Mouse (Mus musculus): ENCODE measurements around the gene Acp4. TPM values are rescaled to one million over a fixed set of nuclear protein-coding genes. Genes with fewer than 3 reads are reported as not detected.

The Acp4 gene
- polyA plus RNA-seq, 1 experiment from 2014 or later = not detected

GRCm38 (mm10) chr7:44272546-44272945 is 15.4 kb upstream of the Acp4 start:
- TF ChIP-seq EP300 (IDR thresholded peaks at IDR 0.05; ENCODE audit: low read depth) (no peak), CTCF (IDR thresholded peaks at IDR 0.05; ENCODE audit: low read depth) (no peak)
- Histone ChIP-seq H3K4me1 (ENCODE audit: insufficient read depth) (no peaks in the 10 kb centered on the region), H3K4me2 (ENCODE audit: low read depth, low read length) (no peak overlapping the region), H3K36me3 (replicated peaks; ENCODE audit: insufficient read depth, low read length) (no peaks in the 10 kb centered on the region), H3K27me3 (ENCODE audit: insufficient read depth, low read length) (peaks cover 3% of the 10 kb centered on the region; the same call in 1 of the 2 replicates), H3K9ac (replicated peaks) (no peak overlapping the region), H3K9me3 (ENCODE audit: low read length) (no peaks in the 10 kb centered on the region), H3K4me3 (ENCODE audit: low read depth, low read length) (no peak overlapping the region), H3K27ac (ENCODE audit: low read depth) (no peak overlapping the region)
- 81% methylated on average over 6 of the region's 7 CpGs for WGBS (ENCODE audit: insufficient replicate concordance)
- DNase-seq = no peak
- ATAC-seq = no peak

- Histone ChIP-seq H3K4me2 (ENCODE audit: low read depth, low read length) (no peak overlapping the region), H3K27me3 (ENCODE audit: insufficient read depth, low read length) (peaks cover 3% of the 10 kb centered on the region; the same call in 1 of the 2 replicates), H3K27ac (ENCODE audit: low read depth) (no peak overlapping the region), H3K9ac (replicated peaks) (no peak overlapping the region), H3K4me1 (ENCODE audit: insufficient read depth) (no peaks in the 10 kb centered on the region), H3K9me3 (ENCODE audit: low read length) (no peaks in the 10 kb centered on the region), H3K36me3 (replicated peaks; ENCODE audit: insufficient read depth, low read length) (no peaks in the 10 kb centered on the region), H3K4me3 (ENCODE audit: low read depth, low read length) (no peak overlapping the region)
- no peak for DNase-seq
- 45% methylated on average over 2 of the region's 2 CpGs for WGBS (ENCODE audit: insufficient replicate concordance)
- no peak for TF ChIP-seq CTCF (IDR thresholded peaks at IDR 0.05; ENCODE audit: low read depth)
- no peak for TF ChIP-seq EP300 (IDR thresholded peaks at IDR 0.05; ENCODE audit: low read depth)
- ATAC-seq = no peak
Measured at GRCm38 (mm10) chr7:44271309-44271708, 14.1 kb upstream of the Acp4 start.

GRCm38 (mm10) chr7:44269397-44269796 is 12.2 kb upstream of the Acp4 start:
- no peak overlapping the region for H3K4me3 ChIP-seq (ENCODE audit: low read depth, low read length)
- DNase-seq (no peak), ATAC-seq (no peak)
- H3K27me3 ChIP-seq (ENCODE audit: insufficient read depth, low read length) = peaks cover 3% of the 10 kb centered on the region; the same call in 1 of the 2 replicates
- H3K9ac ChIP-seq (replicated peaks) = no peak overlapping the region
- TF ChIP-seq CTCF (IDR thresholded peaks at IDR 0.05; ENCODE audit: low read depth) (no peak), EP300 (IDR thresholded peaks at IDR 0.05; ENCODE audit: low read depth) (no peak)
- H3K27ac ChIP-seq (ENCODE audit: low read depth) = no peak overlapping the region
- H3K4me1 ChIP-seq (ENCODE audit: insufficient read depth) = no peaks in the 10 kb centered on the region
- no peaks in the 10 kb centered on the region for H3K36me3 ChIP-seq (replicated peaks; ENCODE audit: insufficient read depth, low read length)
- H3K4me2 ChIP-seq (ENCODE audit: low read depth, low read length) = no peak overlapping the region
- 55% methylated on average over 2 of the region's 2 CpGs for WGBS (ENCODE audit: insufficient replicate concordance)
- H3K9me3 ChIP-seq (ENCODE audit: low read length) = no peaks in the 10 kb centered on the region

- no peak overlapping the region for H3K4me2 ChIP-seq (ENCODE audit: low read depth, low read length)
- H3K9me3 ChIP-seq (ENCODE audit: low read length) = no peaks in the 10 kb centered on the region
- DNase-seq (no peak), ATAC-seq (no peak)
- no peak overlapping the region for H3K4me3 ChIP-seq (ENCODE audit: low read depth, low read length)
- no peaks in the 10 kb centered on the region for H3K4me1 ChIP-seq (ENCODE audit: insufficient read depth)
- no peak overlapping the region for H3K27ac ChIP-seq (ENCODE audit: low read depth)
- H3K27me3 ChIP-seq (ENCODE audit: insufficient read depth, low read length) = peaks cover 4% of the 10 kb centered on the region; the same call in 1 of the 2 replicates
- 66% methylated on average over 11 of the region's 11 CpGs for WGBS (ENCODE audit: insufficient replicate concordance)
- H3K36me3 ChIP-seq (replicated peaks; ENCODE audit: insufficient read depth, low read length) = no peaks in the 10 kb centered on the region
- no peak overlapping the region for H3K9ac ChIP-seq (replicated peaks)
- no peak for TF ChIP-seq EP300 (IDR thresholded peaks at IDR 0.05; ENCODE audit: low read depth)
- no peak for TF ChIP-seq CTCF (IDR thresholded peaks at IDR 0.05; ENCODE audit: low read depth)
Measured at GRCm38 (mm10) chr7:44268117-44268516, 10.9 kb upstream of the Acp4 start.

- H3K4me1 ChIP-seq (ENCODE audit: insufficient read depth) = no peaks in the 10 kb centered on the region
- H3K36me3 ChIP-seq (replicated peaks; ENCODE audit: insufficient read depth, low read length) = no peaks in the 10 kb centered on the region
- WGBS (ENCODE audit: insufficient replicate concordance) = 5% methylated on average over 34 of the region's 34 CpGs
- ATAC-seq (peak; percentile 94), DNase-seq (peak; percentile 93)
- H3K27me3 ChIP-seq (ENCODE audit: insufficient read depth, low read length) = peaks cover 11% of the 10 kb centered on the region; the same call in 1 of the 2 replicates
- no peak overlapping the region for H3K4me2 ChIP-seq (ENCODE audit: low read depth, low read length)
- TF ChIP-seq EP300 (IDR thresholded peaks at IDR 0.05; ENCODE audit: low read depth) = no peak
- peak; percentile 98 for TF ChIP-seq CTCF (IDR thresholded peaks at IDR 0.05; ENCODE audit: low read depth)
- H3K4me3 ChIP-seq (ENCODE audit: low read depth, low read length) = no peak overlapping the region
- no peak overlapping the region for H3K9ac ChIP-seq (replicated peaks)
- H3K27ac ChIP-seq (ENCODE audit: low read depth) = no peak overlapping the region
- H3K9me3 ChIP-seq (ENCODE audit: low read length) = no peaks in the 10 kb centered on the region
Measured at GRCm38 (mm10) chr7:44262791-44263643, 5.8 kb upstream of the Acp4 start.

GRCm38 (mm10) chr7:44261147-44261546 is 4.0 kb upstream of the Acp4 start, which contains the start of gene Gm15517:
TSS of gene Gm15517 (plus strand) at chr7:44261447.
- peaks cover 11% of the 10 kb centered on the region; the same call in 1 of the 2 replicates for H3K27me3 ChIP-seq (ENCODE audit: insufficient read depth, low read length)
- 34% methylated on average over 5 of the region's 5 CpGs for WGBS (ENCODE audit: insufficient replicate concordance)

More at GRCm38 (mm10) chr7:44261147-44261546, 4.0 kb upstream of the Acp4 start, which contains the start of gene Gm15517:
- H3K4me2 ChIP-seq (ENCODE audit: low read depth, low read length) = no peak within 1 kb of the TSS
- DNase-seq (no peak), ATAC-seq (no peak)
- 0 out of 2 replicates have a peak within 1 kb of the TSS, but pooled peaks have one; percentile 7 for H3K9ac ChIP-seq (replicated peaks)
- H3K36me3 ChIP-seq (replicated peaks; ENCODE audit: insufficient read depth, low read length) = no peaks in the 10 kb centered on the region
- H3K9me3 ChIP-seq (ENCODE audit: low read length) = no peaks in the 10 kb centered on the region
- H3K4me1 ChIP-seq (ENCODE audit: insufficient read depth) = no peaks in the 10 kb centered on the region
- TF ChIP-seq CTCF (IDR thresholded peaks at IDR 0.05; ENCODE audit: low read depth) (no peak), EP300 (IDR thresholded peaks at IDR 0.05; ENCODE audit: low read depth) (no peak)
- no peak within 1 kb of the TSS for H3K27ac ChIP-seq (ENCODE audit: low read depth)
- H3K4me3 ChIP-seq (ENCODE audit: low read depth, low read length) = no peak within 1 kb of the TSS

Measured in liver, postnatal 0 days (tissue).